Mouse (Mus musculus) bone marrow, adult 2 months (tissue): ENCODE measurements around the gene Inca1. TPM values are rescaled to one million over a fixed set of nuclear protein-coding genes. Genes with fewer than 3 reads are reported as not detected.

Experiments
- H3K27ac ChIP-seq: fragments of 200-500 bp; 2 replicates; pipeline ENCODE4 v1.5.1; 2012; ENCODE audit warnings: low read depth, mild to moderate bottlenecking, control low read depth, inconsistent platforms, low read length; ENCODE audit not compliant: control insufficient read depth, poor library complexity, insufficient read depth
- H3K4me1 ChIP-seq: fragments of 200-500 bp; 2 replicates; pipeline ENCODE4 v1.6.1; 2011; ENCODE audit warnings: low read length; ENCODE audit not compliant: control insufficient read depth, insufficient read depth
- H3K4me3 ChIP-seq: fragments of 200-500 bp; replicated peaks from 2 replicates; pipeline ENCODE3; 2011; ENCODE audit warnings: mild to moderate bottlenecking, low read depth, low read length, control low read depth; ENCODE audit not compliant: control insufficient read depth
- CTCF ChIP-seq: fragments of 200-500 bp; IDR thresholded peaks from 2 replicates; pipeline ENCODE4 v1.5.1; 2011; ENCODE audit warnings: low read length, control low read depth; ENCODE audit not compliant: control insufficient read depth, insufficient read depth
- POLR2A ChIP-seq: fragments of 200-500 bp; IDR thresholded peaks from 2 replicates; pipeline ENCODE4 v1.6.1; 2011; ENCODE audit warnings: low read depth, mild to moderate bottlenecking, control low read depth, low read length, borderline replicate concordance; ENCODE audit not compliant: control insufficient read depth
- WGBS: fragments of 180-500 bp; shearing (Covaris S2); methylation state at CpG from one replicate; pipeline ENCODE4 v1.1.7; 2018; 5-methylcytosine and 5-hydroxymethylcytosine counted together
- polyA plus RNA-seq: library from polyadenylated mRNA; stranded (reverse); fragments of >200 nt; gene quantifications from 2 replicates; pipeline ENCODE4 v1.2.4, GENCODE M21; 2011; ENCODE audit warnings: low replicate concordance; ENCODE audit not compliant: missing spikeins, insufficient read depth, insufficient read length

Gene Inca1
- polyA plus RNA-seq, 1 experiment: not detected

DNA sequence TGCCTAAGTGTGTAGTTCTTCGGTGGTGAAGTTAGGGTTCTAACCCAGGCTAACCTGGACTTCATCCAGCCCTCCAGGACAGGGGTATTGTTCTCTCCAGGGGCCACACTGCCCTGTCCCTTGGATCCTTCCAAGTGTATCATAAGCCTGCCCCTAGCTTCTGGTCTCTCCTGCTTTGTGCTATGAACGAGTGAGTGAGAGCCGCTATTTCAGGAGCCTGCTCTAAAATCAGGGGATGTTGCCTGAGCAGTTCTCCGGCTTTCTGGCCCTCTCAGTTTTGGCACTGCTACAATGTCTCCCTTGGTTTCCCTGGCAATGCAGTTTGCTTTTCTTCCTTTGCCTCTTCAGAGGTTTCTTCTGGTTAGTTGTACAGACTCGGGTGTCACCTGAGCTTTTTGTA lies 31.2 kb upstream of the Inca1 start:
- Histone ChIP-seq H3K27ac (no peak overlapping the region), H3K4me3 (no peak overlapping the region), H3K4me1 (no peaks in the 10 kb centered on the region; the same call in 1 of the 2 replicates)
- TF ChIP-seq POLR2A (no peak), CTCF (no peak)
- WGBS: 67% methylated on average over 5 of the region's 5 CpGs

GRCm38 (mm10) chr11:70730427-70731038 lies 30.6 kb upstream of the Inca1 start:
- Histone ChIP-seq H3K27ac (no peak overlapping the region), H3K4me3 (no peak overlapping the region), H3K4me1 (no peaks in the 10 kb centered on the region; the same call in 1 of the 2 replicates)
- 70% methylated on average over 9 of the region's 9 CpGs for WGBS
- TF ChIP-seq CTCF: no peak
- no peak for TF ChIP-seq POLR2A

DNA sequence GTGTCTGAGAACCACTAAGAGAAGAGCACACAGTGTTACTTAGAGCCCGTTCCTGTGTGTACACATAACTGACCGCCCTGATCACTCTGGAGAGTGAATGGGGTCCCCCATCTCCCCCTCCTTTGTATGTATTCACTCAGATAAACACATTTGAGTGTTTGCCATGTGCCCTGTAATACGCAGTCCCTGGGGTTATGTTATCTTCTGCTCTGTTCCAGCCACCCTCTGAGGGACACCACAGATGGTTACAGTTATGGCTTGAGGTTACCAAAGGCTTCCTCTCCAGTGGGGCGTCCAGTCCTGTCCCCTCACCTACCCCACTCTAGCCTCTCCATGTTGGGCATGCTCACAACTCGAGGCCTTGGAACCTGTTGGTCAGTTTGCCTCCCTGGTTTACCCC lies 27.4 kb upstream of the Inca1 start:
- 51% methylated on average over 5 of the region's 5 CpGs for WGBS
- no peak overlapping the region for H3K4me3 ChIP-seq
- no peaks in the 10 kb centered on the region for H3K4me1 ChIP-seq
- TF ChIP-seq CTCF (no peak), POLR2A (no peak)
- no peak overlapping the region for H3K27ac ChIP-seq

DNA sequence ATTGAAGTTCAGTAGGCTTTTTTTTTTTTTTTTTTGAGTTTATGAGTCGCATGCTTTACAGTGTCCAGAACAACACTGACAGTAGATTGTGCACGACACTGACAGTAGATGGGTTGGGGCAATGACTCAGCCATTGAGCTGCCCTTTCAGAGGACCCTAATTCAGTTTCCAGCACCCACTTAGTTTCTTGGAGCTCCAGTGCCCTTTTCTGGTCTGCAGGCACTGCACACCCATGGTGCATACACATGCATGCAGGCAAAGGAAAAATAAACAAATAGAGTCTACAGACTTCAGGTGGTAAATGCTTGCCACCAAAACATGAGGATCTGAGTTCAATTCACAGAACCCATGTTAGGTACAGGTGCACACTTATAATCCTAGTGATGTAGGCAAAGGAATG lies 26.6 kb upstream of the Inca1 start:
- TF ChIP-seq POLR2A (no peak), CTCF (no peak)
- Histone ChIP-seq H3K4me1 (no peaks in the 10 kb centered on the region), H3K27ac (no peak overlapping the region), H3K4me3 (no peak overlapping the region)
- WGBS: 83% methylated on average over 2 of the region's 2 CpGs

DNA sequence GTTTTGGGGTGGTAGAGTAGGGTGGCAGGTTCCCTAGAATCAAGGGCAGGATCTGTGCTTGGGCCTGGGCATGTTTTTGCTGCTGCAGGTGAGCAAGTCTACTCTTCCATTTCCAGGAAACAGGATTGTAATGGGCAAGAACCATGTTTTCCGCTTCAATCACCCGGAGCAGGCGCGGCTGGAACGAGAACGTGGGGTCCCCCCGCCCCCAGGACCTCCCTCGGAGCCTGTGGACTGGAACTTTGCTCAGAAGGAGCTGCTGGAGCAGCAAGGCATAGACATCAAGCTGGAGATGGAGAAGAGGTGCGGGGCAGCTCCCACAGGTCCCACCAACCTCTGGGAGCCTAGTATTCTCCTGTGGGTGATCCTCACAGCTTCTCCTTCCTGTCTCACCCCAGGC lies 24.8 kb upstream of the Inca1 start:
- TF ChIP-seq CTCF (no peak), POLR2A (no peak)
- WGBS: 85% methylated on average over 9 of the region's 9 CpGs
- peaks cover 4% of the 10 kb centered on the region for H3K4me1 ChIP-seq
- H3K27ac ChIP-seq: no peak overlapping the region; the same call in 1 of the 2 replicates
- no peak overlapping the region for H3K4me3 ChIP-seq

- H3K27ac ChIP-seq: no peak overlapping the region
- 84% methylated on average over 3 of the region's 3 CpGs for WGBS
- no peak for TF ChIP-seq CTCF
- no peak for TF ChIP-seq POLR2A
These were observed 21.1 kb upstream of the Inca1 start for GRCm38 (mm10) chr11:70721072-70721471.

GRCm38 (mm10) chr11:70720567-70720966 lies 20.6 kb upstream of the Inca1 start:
- TF ChIP-seq POLR2A (no peak), CTCF (no peak)
- Histone ChIP-seq H3K4me3 (no peak overlapping the region), H3K4me1 (peaks cover 4% of the 10 kb centered on the region), H3K27ac (no peak overlapping the region)
- WGBS: 7% methylated on average over 3 of the region's 3 CpGs

More at GRCm38 (mm10) chr11:70721072-70721471, 21.1 kb upstream of the Inca1 start:
- H3K4me3 ChIP-seq: no peak overlapping the region
- peaks cover 4% of the 10 kb centered on the region for H3K4me1 ChIP-seq

GRCm38 (mm10) chr11:70718481-70718880 lies 18.5 kb upstream of the Inca1 start:
- no peak for TF ChIP-seq POLR2A
- TF ChIP-seq CTCF: no peak
- H3K4me1 ChIP-seq: peaks cover 4% of the 10 kb centered on the region
- 79% methylated on average over 5 of the region's 5 CpGs for WGBS
- H3K4me3 ChIP-seq: no peak overlapping the region
- no peak overlapping the region for H3K27ac ChIP-seq

DNA sequence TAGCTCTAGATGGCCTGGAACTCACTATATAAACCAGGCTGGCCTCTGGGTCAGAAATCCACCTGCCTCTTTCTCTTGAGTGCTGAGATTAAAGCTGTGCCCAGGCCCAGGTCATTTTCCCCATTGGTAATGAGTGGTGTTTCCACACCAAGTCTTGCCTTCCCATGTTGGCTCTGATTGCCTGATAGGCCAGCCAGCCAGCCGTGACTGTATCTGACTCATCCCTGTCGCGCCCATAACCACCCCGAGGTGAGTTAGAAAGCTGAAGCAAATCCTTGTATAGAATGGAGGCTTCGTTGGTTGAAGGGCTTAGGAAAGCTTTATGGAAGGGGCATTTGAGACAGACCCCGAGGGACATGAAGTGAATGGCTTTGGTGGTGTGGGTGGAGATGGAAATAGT lies 15.9 kb upstream of the Inca1 start:
- peaks cover 2% of the 10 kb centered on the region for H3K4me1 ChIP-seq
- H3K27ac ChIP-seq: no peak overlapping the region
- H3K4me3 ChIP-seq: no peak overlapping the region
- 85% methylated on average over 6 of the region's 6 CpGs for WGBS
- no peak for TF ChIP-seq POLR2A
- TF ChIP-seq CTCF: no peak
